Mouse (Mus musculus) liver, embryonic 14.5 days (tissue): ENCODE measurements at regions not wholly inside any gene's neighbourhood (a gene's known extent, or its start where the extent isn't known, plus 50 kb on each side); places are given as distances from the start of the nearest gene placed in this dataset.

Source experiments
- CTCF ChIP-seq: IDR thresholded peaks from 2 replicates; pipeline ENCODE4 v1.5.1; 2016; ENCODE audit warnings: antibody characterized with exemption, low read depth, control low read depth
- EP300 ChIP-seq: IDR thresholded peaks from 2 replicates; pipeline ENCODE4 v1.6.1; 2016; ENCODE audit warnings: antibody characterized with exemption, low read depth

GRCm38 (mm10) chr14:86297991-86298390, 843.0 kb downstream of the Diaph3 start:
- TF ChIP-seq CTCF (no peak), EP300 (no peak)
